Mouse (Mus musculus) stomach, postnatal 0 days (tissue): ENCODE measurements around the gene Sf3b2.

Source experiments
- CTCF ChIP-seq: IDR thresholded peaks from 2 replicates; pipeline ENCODE4 v1.5.1; 2016; ENCODE audit warnings: antibody characterized with exemption, low read depth, mild to moderate bottlenecking, moderate library complexity
- EP300 ChIP-seq: optimal IDR thresholded peaks from 2 replicates; pipeline ENCODE3; 2016; ENCODE audit warnings: antibody characterized with exemption

- TF ChIP-seq EP300 (no peak), CTCF (peak; percentile 46)
Observed at GRCm38 (mm10) chr19:5276531-5276930, 18.7 kb downstream of the Sf3b2 start.
